Mouse (Mus musculus): Measurements from ENCODE around the gene Nr5a2.

Gene Nr5a2

DNA sequence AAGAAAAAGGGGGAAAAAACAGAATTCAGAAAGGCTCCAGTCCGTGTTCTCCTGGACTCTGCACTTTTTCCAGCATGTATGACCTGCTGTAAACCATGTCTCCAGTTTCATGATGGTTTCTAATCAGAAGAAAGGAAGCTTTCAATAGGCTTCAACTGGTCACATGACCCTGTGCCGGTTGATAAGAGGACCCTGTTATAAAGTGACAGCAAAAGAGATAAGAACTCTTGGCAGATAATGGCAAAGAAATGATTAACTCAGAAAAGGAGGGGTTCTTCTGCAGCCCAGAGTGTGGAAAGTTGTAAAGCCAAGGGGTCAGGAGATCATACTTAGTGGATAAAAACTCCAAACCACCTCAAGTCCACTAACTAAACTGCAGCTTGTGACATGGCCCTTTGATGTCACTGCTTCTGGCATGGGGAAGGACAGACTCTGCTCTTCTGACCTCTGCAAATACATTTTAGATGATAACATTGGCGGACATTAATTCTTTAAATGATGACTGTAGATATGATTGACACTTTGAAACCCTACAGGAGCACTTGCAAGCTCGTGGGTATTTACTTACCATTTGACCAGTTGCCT is at the start of gene Nr5a2:
TSS of gene Nr5a2 (minus strand) at position 21 of the 585 bp plus-strand sequence.
- DNase-seq (ENCODE audit: low read depth, low spot score): no peak

DNA sequence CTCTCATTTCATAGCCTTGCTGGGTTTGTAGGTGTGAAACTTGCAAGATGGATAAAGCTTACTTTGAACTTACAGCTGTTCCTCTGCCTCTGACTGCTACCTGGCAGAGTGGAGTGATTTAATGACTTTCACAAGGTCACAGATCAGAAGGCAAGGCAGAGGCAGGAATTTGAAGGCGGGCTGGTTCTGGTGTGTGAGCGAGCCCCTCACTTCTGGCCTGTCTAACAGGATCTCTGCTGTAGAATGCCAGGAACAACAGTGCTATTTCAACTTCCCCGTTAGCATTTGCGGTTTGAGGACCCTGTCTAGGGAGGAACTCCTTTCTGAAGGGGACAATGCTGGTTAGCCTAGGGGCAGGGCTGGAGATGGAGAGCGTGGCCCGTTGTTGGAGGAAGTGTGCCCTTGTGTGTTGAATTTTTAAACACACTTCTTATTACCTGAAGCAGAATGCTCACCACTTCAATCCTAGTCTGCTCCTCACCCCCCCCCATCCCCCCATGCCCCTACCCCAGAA is 48.5 kb upstream of the Nr5a2 start:
- DNase-seq (ENCODE audit: low read depth, low spot score): no peak

DNA sequence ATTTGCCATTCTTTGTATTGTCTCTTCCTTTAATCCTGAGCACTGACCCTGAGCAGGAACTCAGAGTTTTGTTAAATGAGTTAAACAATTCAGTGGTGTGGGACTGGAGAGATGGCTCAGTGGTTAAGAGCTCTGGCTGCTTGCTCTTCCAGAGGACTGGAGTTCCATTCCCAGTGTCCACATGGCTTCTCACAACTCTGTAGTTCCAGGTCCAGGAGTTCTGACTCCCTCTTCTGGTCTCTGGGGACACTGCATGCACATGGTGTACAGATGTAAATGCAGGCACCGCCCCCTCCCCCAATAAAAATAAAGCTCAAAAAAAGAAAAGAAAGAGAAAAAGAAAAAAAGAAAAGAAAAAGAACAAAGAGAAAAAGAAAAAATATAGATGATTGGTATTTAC is 43.6 kb upstream of the Nr5a2 start:
- DNase-seq (ENCODE audit: low read depth, low spot score): no peak

DNA sequence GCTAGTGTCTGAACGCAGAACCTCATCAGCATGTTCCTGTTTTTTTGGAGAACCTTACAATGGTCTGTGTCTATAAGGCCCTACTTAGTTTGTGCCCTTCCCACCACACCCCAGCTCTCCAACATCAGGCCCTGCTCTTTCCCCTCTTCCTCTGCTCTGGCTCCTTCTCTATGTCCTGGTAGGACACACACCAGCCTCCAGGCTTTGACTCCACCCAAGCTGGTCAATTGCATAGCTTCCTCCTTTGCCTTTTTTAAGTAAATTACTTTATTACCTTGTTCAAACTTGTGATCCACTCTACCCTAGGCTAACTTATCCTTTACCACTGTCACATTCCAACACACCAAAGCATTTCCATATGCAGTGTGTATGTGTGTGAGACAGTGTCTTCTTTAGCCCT is 42.9 kb upstream of the Nr5a2 start:
- no peak for DNase-seq (ENCODE audit: low read depth, low spot score)

DNA sequence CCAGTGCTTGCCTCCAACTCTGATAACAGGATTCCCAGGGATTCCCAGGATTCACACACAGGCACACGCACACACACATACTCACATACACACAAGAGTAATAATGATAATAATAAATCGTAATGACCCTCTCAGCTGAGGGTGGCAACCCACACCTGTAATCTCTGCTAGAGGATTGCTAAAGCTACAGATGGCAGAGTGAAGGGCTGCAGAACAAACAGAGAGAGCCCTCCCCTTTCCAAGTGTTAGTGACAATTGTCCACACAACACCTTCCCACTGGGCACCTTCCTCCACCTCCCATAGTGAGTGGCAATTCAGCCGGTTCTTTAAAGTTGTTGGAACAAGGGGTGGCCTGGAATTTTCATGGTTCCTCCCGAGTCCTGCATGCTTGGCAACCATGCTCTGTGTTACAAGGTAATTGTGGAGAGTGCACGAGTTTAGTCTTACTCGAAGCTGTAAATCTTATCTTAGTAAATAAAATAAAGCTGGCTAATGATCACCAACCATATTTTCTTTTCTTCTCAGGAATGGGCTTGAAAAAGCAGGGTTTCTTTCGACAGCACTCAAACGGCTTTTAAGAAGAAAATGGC is 31.6 kb upstream of the Nr5a2 start:
- DNase-seq (ENCODE audit: low read depth, low spot score): no peak

DNA sequence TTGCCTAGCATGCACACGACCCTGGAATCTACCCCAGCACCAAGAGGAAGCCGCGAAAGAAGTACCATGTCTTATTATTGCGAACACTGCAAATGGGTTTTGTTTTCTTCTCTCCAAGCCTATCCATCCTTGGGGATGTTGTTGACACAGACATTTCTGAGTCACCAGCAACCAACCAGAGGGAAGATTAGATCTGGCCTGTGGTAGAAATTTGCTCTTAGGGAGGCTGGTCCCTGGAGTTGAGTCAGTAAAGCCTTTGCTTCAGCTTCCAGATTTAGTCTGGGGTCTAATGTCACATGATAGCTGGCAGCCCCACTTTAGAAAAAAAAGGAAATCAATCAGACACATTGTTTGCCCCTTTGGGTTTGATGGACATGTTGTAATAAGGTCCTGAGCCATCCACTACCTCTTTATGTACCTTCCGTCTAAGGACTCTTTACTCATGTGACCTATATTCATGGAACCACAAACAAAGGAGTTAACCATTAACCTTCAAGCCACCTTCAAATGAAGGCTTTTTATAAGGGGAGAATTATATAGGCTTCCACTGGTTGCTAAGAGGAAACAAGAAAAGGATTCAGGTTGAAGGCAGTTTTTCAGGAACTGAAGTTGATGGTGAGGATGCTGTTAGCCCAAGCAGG is 20.1 kb upstream of the Nr5a2 start:
- no peak for DNase-seq (ENCODE audit: low read depth, low spot score)

DNA sequence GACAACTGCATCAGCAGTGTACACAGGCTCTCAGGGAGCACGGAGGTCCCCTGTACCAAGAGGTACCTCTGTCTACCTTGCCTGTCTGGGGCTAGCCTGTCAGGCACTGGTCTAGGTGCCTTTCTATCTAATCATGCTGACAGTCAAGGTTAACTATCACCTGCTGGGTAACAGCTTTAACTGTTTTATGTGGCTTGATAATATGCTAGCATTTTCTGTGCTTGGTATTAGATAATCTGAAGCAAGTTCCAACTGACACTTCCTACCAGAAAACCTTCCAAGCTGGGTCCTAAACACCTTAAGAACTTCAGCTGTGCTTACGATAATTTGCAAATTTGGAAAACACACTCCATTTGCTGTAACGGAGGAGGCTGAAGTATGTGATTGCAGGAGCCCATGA is 17.6 kb upstream of the Nr5a2 start:
- no peak for DNase-seq (ENCODE audit: low read depth, low spot score)

DNA sequence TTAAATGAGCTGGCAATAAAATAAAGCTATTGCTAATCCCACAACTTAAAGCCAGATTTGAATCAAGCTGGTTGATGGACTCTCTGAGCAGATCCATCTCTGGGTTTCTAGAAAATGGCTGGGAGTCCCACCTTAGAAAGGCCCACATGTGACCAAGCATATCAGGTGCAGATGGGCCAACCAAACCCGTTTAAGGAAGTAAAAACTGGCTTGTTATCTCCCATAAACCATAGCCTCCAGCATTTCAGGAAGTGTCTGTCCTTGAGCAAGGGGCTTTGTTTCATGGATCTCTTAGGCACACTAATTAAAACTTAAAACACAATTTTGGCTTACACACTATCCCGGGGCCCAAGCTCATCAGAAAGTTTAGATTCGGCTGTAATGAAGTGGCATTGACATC is 13.8 kb upstream of the Nr5a2 start:
- no peak for DNase-seq (ENCODE audit: low read depth, low spot score)

DNA sequence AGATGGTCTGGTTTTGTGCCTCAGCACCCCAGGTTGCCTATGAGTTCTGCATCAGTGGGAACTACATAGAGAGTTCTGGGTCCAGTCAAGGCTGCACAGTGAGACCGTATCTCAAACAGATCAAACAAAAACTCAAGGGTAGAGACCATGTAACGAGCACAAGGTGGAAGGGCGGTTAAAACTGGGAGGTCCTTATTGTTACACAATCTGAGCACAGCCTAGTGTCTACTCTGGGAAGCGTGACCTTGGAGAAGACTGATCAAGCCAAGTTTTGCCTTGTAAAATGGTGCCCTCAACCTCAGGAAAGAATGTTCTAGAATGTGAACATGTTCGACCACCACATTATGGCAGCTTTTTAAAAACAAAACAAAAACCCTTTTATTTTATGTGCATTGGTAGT is 12.8 kb upstream of the Nr5a2 start:
- DNase-seq (ENCODE audit: low read depth, low spot score): no peak

DNA sequence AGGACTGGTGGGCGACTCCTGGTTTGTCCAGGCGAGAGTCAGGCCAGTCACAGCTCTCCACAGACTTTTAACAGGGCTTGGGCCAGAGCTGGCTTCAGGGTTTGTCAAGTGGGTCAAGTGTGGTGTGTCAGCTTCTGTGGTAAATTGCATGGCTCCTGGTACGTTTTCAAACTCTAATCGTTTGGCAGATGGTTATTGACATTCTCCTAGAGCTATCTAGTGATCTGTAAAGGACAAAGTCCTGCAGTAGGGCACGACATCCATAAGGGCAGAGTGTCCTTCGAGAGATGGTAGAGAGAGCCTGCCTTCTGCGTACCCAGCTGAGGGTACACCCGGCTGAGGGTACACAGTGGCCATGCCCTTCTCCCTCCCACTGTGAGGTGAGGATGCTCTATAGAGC is 10.7 kb upstream of the Nr5a2 start:
- no peak for DNase-seq (ENCODE audit: low read depth, low spot score)

DNA sequence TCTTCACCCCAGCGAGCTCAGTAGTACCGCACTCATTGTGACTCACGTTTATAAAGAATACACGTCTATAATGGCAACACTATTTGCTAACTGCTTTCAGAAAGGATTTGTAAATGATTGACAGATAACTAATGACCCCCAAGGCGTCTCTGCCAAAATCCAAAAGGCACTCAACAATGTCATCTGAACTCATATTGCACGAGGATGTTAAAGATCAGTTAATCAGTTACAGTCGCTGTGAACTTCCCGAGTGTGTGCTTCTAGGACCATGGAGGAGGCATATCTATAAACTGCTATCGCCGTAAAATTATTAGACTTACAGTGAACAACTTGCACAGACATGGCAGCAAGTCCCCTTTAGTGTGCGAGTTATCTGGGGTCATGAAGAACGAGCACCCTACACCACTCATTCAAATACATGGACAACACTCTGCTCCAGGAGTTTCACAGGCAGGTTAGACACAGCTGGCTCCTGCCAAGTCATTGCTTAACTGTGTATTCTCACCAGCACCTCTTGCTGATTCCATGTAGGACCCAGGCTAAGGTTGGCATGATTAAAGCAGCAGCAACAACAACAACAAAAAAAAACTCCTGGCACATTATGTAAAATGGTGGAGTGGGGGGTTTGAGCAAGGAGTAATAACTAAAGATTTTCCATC is 6.6 kb upstream of the Nr5a2 start:
- no peak for DNase-seq (ENCODE audit: low read depth, low spot score)

DNA sequence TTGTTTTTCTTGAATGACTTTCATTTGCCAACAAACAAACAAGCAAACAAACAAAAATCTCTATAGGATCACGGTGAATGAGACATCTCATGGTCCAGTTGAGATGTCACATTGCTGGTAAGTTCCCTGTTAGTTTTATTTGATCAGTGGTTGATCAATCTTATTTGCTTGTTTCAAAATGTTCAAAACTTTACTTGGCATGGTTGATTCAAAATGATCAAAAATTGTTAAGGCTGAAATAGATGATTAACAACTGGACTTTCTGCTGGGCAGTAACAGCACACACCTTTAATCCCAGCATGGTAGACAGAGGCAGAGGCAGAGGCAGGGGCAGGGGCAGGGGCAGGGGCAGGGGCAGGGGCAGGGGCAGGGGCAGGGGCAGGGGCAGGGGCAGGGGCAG is 757 bp downstream of the Nr5a2 start:
- no peak for DNase-seq (ENCODE audit: low read depth, low spot score)

DNA sequence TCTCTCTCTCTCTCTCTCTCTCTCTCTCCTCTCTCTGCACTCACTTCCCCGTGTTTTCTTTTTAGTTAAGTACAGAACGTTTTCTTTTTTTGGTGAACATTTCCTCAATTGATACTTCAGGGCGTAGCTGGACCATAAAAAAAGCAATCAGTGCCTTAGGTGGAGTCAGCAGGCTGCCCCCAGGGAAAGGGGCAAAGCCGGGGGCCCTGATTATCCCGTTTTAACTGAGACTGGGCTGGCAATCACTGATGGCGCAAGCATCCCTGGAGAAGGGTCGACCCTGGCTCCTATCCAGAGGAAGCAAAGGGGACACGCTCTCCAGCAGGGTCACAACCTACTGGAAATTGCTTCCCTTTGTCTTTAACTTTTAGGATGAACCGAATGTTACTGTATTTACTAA is 1.6 kb downstream of the Nr5a2 start:
- no peak for DNase-seq (ENCODE audit: low read depth, low spot score)

DNA sequence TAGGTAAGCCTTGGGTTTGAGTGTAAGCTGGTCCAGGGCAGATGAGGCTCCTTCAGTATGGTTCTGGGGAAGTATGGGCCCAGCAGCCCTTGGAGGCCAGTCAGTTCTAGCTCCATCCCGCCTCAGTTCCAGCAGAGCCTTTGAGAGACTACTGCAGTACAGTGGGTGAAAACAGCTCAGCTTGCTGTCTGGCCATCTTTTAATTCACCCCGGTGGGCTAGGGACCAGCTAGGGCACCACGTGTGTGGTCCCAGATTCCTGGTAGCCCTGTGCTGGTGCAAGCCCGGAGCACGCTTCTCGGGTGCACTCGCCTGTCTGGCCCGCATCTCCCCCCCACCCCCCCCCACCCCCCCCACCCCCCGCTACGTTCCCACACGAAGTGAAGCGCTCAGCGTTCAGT is 2.1 kb downstream of the Nr5a2 start:
- DNase-seq (ENCODE audit: low read depth, low spot score): no peak

DNA sequence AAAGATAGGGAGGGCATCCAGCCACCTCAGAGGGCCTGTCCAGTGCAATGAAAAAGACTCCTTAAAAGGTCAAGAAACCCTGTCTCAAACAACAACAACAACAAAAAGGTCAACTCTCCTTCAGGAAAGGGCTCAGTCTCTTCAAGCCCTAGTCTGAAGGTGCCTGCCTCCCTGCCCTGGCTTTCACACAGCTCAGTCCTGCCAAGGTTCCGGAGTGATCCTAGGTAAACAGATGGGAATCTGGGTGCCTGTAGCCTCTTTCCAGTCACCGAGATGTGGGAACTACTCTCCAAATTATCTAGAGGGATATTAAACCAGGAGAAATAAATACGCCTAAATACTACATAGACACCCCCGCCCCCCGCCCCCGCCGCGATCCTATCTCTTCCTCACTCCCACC is 2.6 kb downstream of the Nr5a2 start:
- no peak for DNase-seq (ENCODE audit: low read depth, low spot score)

DNA sequence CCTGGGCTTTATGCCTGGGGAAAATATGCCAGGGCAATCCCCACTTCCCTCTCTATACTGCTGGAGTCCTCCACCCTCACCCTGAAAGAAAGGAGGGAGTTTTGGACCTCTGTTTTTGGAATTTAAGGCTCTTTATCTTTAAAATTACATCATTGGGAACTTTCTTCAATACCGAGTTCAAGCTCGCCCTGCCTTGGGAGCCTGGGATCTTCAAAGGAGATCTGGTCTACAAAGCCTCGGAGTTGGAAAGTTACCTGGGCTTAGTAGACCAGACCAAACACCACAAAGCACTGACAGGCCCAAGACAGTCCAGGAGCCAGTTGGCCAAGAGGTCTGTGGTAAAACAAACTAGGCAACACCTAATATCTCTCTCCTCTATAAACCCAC is 6.1 kb downstream of the Nr5a2 start:
- DNase-seq (ENCODE audit: low read depth, low spot score): no peak

DNA sequence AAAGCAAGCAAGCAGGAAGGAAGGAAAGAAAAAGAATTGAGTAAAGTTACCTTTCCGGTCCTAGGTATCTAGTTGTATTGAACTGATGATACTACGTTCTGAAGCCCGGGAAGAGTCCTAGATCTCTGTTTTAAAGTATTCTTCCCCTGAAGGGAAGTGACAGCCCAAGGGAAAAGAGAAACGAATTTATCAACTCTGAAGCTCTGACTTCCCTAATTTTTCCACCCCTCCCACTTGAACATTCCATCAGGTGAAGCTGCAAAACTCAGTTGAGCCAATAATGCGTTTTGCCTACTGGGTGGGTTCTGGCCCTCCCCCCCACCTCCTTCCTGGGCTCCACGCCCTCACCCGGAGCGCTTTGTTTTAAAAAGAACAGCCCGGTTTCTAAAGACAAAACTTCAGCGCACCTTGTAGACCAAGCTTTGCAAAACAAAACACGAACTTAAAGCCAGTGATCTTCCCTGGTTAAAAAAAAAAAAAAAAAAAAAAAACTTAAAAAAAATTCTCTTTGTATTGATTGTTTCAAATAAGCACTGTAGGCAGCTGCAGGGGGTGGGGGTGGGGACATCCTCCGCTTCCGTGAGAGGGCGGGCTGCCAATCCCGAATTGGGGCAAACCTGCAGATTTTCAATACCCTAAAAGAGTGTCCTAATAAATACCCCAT is 6.7 kb downstream of the Nr5a2 start:
- DNase-seq (ENCODE audit: low read depth, low spot score): no peak

DNA sequence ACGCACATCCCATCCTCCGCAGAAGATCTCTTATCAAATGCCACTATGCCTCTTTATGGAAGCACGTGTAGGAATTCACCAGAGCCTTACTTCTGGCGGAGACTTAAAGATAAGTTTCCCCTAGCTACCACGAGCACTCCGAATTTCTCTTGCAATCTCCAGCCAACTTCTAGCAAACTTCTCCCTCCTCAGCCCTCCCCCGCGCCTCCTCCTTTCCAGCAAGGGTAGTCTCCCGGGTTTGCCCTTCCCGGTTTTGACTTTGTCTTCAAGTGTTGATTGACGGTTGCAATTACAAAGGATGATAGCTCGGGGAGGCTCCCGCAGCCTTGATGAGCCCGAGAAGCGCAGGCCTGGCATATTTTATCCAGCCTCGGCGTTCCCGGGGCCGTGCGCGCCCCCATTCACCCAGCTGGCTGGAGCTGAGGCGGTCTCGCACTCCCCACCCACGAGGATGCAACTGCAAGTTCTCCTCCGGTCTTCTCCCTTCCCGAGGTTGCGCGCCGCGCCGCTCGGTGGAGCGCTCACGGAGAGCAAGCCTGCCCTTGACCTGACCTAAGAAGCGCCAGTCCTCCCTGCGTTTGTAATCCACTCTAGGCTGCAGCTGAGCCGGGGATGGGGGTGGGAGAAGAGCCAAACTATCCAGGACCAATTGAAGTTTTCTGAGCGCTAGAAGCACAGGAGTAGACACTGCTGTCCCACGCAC is 7.5 kb downstream of the Nr5a2 start:
- DNase-seq (ENCODE audit: low read depth, low spot score): no peak

DNA sequence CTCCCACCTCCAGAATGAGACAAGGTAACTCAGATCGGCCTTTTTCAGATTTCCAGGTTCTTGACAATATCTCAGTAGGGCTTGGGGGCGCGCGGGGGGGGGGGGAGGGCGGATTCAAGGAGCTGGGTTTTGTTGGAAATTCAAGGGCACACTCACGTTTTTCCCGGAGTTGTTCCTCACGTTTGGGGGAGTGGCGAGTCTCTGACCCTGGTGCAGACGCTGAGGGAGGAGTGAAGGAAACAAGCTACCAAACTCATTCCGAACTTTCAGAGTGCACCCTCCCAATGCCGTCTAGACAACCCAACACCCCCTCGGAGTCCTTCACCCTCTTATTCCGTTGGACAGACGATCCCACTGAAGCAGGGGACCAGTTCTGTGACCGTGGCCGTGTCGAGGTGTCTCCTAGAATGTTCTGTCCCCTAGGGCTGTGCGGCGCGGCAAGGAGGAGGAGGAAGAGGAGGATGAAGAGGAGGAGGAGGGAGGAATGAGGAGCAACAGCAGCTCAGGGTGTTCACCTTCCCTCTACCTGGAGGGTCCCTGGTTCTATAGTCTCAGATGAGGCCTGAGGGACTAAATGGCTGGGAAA is 8.2 kb downstream of the Nr5a2 start:
- no peak for DNase-seq (ENCODE audit: low read depth, low spot score)

DNA sequence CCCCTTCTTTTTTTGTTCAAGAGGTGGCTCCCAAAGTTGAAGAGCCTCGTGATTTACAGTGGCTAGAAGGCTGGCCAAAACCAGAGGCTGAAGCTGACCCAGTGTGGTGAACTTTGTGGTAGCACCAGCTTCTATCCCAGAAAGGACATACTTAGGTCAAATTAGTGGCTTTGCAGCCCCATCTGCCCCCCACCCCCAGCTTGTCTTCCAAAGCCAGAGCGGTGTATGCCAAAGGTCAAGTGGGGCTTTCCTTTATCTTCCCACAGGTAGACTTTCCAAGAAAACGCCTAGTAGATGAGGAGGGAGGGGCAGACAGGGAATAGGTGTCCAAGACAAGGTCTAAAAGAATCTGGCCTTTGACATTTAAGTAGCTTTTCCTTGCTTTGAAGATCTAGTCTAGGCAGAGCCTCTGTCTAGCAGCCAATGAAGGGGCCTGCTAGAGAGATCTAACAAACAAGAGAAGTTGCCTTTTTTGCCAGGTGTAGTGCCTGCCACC is 9.0 kb downstream of the Nr5a2 start:
- DNase-seq (ENCODE audit: low read depth, low spot score): no peak

DNA sequence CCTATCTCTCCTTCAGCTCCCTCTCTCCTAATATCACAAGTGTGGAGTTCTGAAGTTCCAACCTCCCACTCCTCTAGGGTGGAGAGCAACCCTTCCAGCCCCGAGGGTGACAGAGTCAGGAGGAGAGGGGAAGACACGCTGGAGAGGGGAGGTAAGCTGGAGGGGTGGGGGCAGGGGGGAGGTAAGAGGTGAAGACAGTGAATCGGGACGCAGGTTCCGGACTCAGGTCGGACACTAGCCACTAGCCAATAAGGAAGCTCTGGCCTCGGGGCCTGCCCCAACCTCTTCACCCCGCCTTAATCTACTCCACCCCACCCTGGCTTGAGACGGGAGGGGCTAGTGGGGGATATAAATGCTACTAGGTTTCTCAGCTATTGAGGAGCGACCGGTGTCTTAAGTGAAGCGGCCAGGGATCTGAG is 10.9 kb downstream of the Nr5a2 start:
- no peak for DNase-seq (ENCODE audit: low read depth, low spot score)
